Mouse (Mus musculus) hindbrain, embryonic 11.5 days (tissue): ENCODE measurements at regions not wholly inside any gene's neighbourhood (a gene's known extent, or its start where the extent isn't known, plus 50 kb on each side); places are given as distances from the start of the nearest gene placed in this dataset.

Source experiments
- ATAC-seq: fragments of 200-750 bp; cut with Nextera tagmentation; 2 replicates; pipeline ENCODE4 v1.8.0; 2017; ENCODE audit warnings: mild to moderate bottlenecking, moderate TSS enrichment, moderate library complexity; ENCODE audit not compliant: low FRiP score
- DNase-seq: peaks from one replicate; pipeline ENCODE4 v3.0.0-alpha.2; 2015; ENCODE audit warnings: low spot score
- H3K27ac ChIP-seq: fragments of 300-500 bp; sonication (generic); 2 replicates; pipeline ENCODE4 v1.5.1; 2014; ENCODE audit warnings: mild to moderate bottlenecking, low read depth, low read length
- H3K27me3 ChIP-seq: fragments of 300-500 bp; sonication (generic); 2 replicates; pipeline ENCODE4 v1.6.1; 2014; ENCODE audit warnings: mild to moderate bottlenecking, low read length, moderate library complexity, mixed read lengths; ENCODE audit not compliant: control insufficient read depth, insufficient read depth
- H3K36me3 ChIP-seq: fragments of 300-500 bp; sonication (generic); 2 replicates; pipeline ENCODE4 v1.6.1; 2014; ENCODE audit warnings: mild to moderate bottlenecking, low read length, moderate library complexity, mixed read lengths; ENCODE audit not compliant: control insufficient read depth, insufficient read depth
- H3K4me1 ChIP-seq: fragments of 300-500 bp; sonication (generic); replicated peaks from 2 replicates; pipeline ENCODE4 v1.6.1; 2014; ENCODE audit warnings: low read length, mixed read lengths; ENCODE audit not compliant: control insufficient read depth, insufficient read depth
- H3K4me2 ChIP-seq: fragments of 300-500 bp; sonication (generic); replicated peaks from 2 replicates; pipeline ENCODE4 v1.6.1; 2014; ENCODE audit warnings: mild to moderate bottlenecking, low read depth, low read length
- H3K4me3 ChIP-seq: fragments of 300-500 bp; sonication (generic); 2 replicates; pipeline ENCODE4 v1.5.1; 2014; ENCODE audit warnings: low read depth, low read length
- H3K9ac ChIP-seq: fragments of 300-500 bp; sonication (generic); 2 replicates; pipeline ENCODE4 v1.6.1; 2014; ENCODE audit warnings: low read depth, low read length
- H3K9me3 ChIP-seq: fragments of 300-500 bp; sonication (generic); 2 replicates; pipeline ENCODE4 v1.6.1; 2016; ENCODE audit warnings: low read length; ENCODE audit not compliant: control insufficient read depth
- WGBS: fragments of 180-500 bp; shearing (Covaris S2); extraction: QIAGEN DNeasy Blood & Tissue Kit; methylation state at CpG from one replicate; pipeline ENCODE4 v1.1.7; 2014; 5-methylcytosine and 5-hydroxymethylcytosine counted together

GRCm38 (mm10) chr14:31969531-31969930, 59.3 kb upstream of the Galnt15 start:
- Histone ChIP-seq H3K4me2 (no peak overlapping the region), H3K27me3 (no peaks in the 10 kb centered on the region), H3K4me1 (no peaks in the 10 kb centered on the region), H3K27ac (no peak overlapping the region), H3K9me3 (no peaks in the 10 kb centered on the region), H3K9ac (no peak overlapping the region), H3K36me3 (no peaks in the 10 kb centered on the region), H3K4me3 (no peak overlapping the region)
- ATAC-seq = no peak
- no peak for DNase-seq
- WGBS = 73% methylated on average over 4 of the region's 4 CpGs

DNA sequence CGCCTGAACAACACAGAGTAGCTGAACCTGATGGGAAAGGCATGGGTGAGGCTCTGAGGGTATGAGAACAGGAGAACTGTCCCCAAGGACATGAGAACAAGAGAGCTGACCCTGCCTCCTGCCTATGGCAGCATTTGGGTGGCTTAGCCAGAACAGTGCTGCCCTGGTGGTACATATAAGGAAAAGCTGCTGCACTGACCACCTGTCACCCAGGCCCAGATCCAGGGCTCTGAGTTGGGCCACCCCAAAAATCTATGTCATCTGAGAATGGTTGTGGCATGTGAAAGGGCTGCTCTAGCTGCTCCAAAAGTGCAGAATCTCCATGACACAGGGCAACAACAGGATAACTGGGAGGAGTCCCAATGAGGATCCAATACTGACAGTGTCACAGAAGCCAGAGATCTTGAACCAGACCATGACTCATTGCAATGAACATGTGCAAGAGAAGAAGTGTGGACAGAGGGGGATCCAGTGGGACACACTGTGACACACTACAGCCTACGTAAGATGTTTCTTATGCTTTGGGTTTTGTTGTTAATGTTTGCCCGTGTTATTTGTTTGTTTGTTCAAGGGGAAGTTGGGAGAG, 58.5 kb upstream of the Galnt15 start:
- Histone ChIP-seq H3K27me3 (no peaks in the 10 kb centered on the region), H3K27ac (no peak overlapping the region), H3K4me3 (no peak overlapping the region), H3K36me3 (no peaks in the 10 kb centered on the region), H3K9me3 (no peaks in the 10 kb centered on the region), H3K9ac (no peak overlapping the region), H3K4me2 (no peak overlapping the region), H3K4me1 (no peaks in the 10 kb centered on the region)
- no peak for DNase-seq
- no peak for ATAC-seq
- WGBS = 85% methylated on average over 3 of the region's 3 CpGs

GRCm38 (mm10) chr14:31970851-31971250, 57.9 kb upstream of the Galnt15 start:
- Histone ChIP-seq H3K4me1 (no peaks in the 10 kb centered on the region), H3K27ac (no peak overlapping the region), H3K4me3 (no peak overlapping the region), H3K36me3 (no peaks in the 10 kb centered on the region), H3K4me2 (no peak overlapping the region), H3K9me3 (no peaks in the 10 kb centered on the region), H3K9ac (no peak overlapping the region), H3K27me3 (no peaks in the 10 kb centered on the region)
- no peak for DNase-seq
- no peak for ATAC-seq
- WGBS = 96% methylated on average over 9 of the region's 9 CpGs

DNA sequence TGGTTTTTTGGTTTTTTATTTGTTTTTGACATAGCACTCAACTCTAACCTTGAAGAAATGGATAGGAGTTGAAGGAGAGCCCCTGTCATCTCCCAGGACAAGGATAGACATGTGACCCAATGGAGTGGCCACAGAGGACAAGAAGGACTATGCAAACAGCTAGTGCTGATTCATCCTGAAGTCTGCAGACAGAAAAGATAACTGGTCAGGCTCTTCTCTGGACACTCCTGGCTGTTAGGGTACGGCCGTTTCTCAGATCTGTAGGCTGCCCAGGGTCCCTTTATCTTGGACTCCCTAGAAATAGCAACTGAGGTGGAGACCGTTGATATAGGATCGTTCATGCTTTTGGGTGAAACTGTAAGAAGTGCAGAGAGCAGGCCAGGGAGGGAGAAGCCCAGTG, 55.1 kb upstream of the Galnt15 start:
- no peak overlapping the region for H3K9ac ChIP-seq
- no peak for ATAC-seq
- H3K4me1 ChIP-seq = no peaks in the 10 kb centered on the region
- H3K27ac ChIP-seq = no peak overlapping the region
- no peaks in the 10 kb centered on the region for H3K36me3 ChIP-seq
- no peak for DNase-seq
- H3K27me3 ChIP-seq = no peaks in the 10 kb centered on the region
- no peak overlapping the region for H3K4me2 ChIP-seq
- WGBS = 90% methylated on average over 4 of the region's 4 CpGs
- no peak overlapping the region for H3K4me3 ChIP-seq
- no peaks in the 10 kb centered on the region for H3K9me3 ChIP-seq

DNA sequence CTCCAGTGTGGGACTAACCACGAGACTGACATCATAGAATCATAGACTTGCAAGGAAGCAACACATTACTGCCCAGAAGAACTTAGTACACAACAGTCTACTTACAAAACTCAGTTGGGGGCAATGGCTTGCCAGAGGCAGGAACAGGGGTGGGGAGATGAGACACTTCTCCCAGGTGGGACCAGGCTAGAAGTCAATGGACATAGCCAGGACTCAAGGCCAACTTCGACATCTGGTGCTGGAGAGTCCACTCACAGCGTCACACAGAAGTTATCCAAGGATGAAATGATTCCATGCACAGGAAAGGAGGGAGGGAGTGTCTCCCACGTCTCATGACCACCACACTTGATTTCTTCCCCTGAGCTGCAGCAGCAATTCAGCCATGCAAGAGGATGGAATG, 50.6 kb upstream of the Galnt15 start:
- Histone ChIP-seq H3K9ac (no peak overlapping the region), H3K9me3 (no peaks in the 10 kb centered on the region), H3K4me3 (no peak overlapping the region), H3K4me2 (no peak overlapping the region), H3K4me1 (no peaks in the 10 kb centered on the region), H3K27me3 (no peaks in the 10 kb centered on the region), H3K27ac (no peak overlapping the region), H3K36me3 (no peaks in the 10 kb centered on the region)
- 85% methylated on average over 4 of the region's 4 CpGs for WGBS
- ATAC-seq (no peak), DNase-seq (no peak)

DNA sequence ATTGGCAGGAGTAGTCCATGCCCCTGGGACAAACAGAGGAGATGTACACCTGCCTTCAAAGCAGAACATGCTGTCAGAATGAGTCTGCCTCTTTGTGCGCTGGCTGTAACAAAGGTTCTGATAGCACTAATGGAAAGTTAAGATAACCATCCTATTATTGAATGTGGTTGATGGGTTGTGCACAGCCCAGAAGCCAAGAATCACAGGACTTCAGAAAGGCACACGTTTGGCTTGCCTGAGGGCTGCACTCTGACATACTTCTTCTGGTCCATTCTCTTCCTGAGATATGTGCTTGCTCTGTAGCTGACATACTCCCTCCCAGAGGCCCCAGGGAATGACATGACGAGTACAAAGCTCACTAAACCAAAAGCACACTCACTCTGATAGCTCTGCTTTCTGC, 50.1 kb upstream of the Galnt15 start:
- Histone ChIP-seq H3K27ac (no peak overlapping the region), H3K4me3 (no peak overlapping the region), H3K4me2 (no peak overlapping the region), H3K9ac (no peak overlapping the region), H3K36me3 (no peaks in the 10 kb centered on the region), H3K4me1 (no peaks in the 10 kb centered on the region), H3K9me3 (no peaks in the 10 kb centered on the region), H3K27me3 (no peaks in the 10 kb centered on the region)
- no peak for ATAC-seq
- DNase-seq = no peak
- 81% methylated on average over 3 of the region's 3 CpGs for WGBS
